Mouse (Mus musculus) neural tube, embryonic 15.5 days (tissue): ENCODE measurements at regions not wholly inside any gene's neighbourhood (a gene's known extent, or its start where the extent isn't known, plus 50 kb on each side); places are given as distances from the start of the nearest gene placed in this dataset.
A peak's percentile ranks its signal among the peaks of the same experiment; 100 is the strongest.

ENCODE experiments used
- ATAC-seq: fragments of 200-750 bp; cut with Nextera tagmentation; 2 replicates; pipeline ENCODE4 v1.8.0; 2017; ENCODE audit warnings: mild to moderate bottlenecking, moderate TSS enrichment, moderate library complexity; ENCODE audit not compliant: low FRiP score
- H3K27ac ChIP-seq: fragments of 300-500 bp; sonication (generic); replicated peaks from 2 replicates; pipeline ENCODE4 v1.5.1; 2015; ENCODE audit warnings: mild to moderate bottlenecking, inconsistent platforms
- H3K27me3 ChIP-seq: fragments of 300-500 bp; sonication (generic); replicated peaks from 2 replicates; pipeline ENCODE4 v1.6.1; 2015; ENCODE audit warnings: inconsistent platforms
- H3K36me3 ChIP-seq: fragments of 300-500 bp; sonication (generic); 2 replicates; pipeline ENCODE4 v1.6.1; 2015; ENCODE audit warnings: inconsistent platforms
- H3K4me1 ChIP-seq: fragments of 300-500 bp; sonication (generic); 2 replicates; pipeline ENCODE4 v1.6.1; 2015; ENCODE audit warnings: inconsistent platforms
- H3K4me2 ChIP-seq: fragments of 300-500 bp; sonication (generic); 2 replicates; pipeline ENCODE4 v1.6.1; 2015; ENCODE audit warnings: inconsistent platforms, mild to moderate bottlenecking, moderate library complexity
- H3K4me3 ChIP-seq: fragments of 300-500 bp; sonication (generic); replicated peaks from 2 replicates; pipeline ENCODE4 v1.5.1; 2015; ENCODE audit warnings: mild to moderate bottlenecking, inconsistent platforms
- H3K9ac ChIP-seq: fragments of 300-500 bp; sonication (generic); replicated peaks from 2 replicates; pipeline ENCODE4 v1.6.1; 2015; ENCODE audit warnings: mild to moderate bottlenecking, inconsistent platforms
- H3K9me3 ChIP-seq: fragments of 300-500 bp; sonication (generic); replicated peaks from 2 replicates; pipeline ENCODE4 v1.6.1; 2016; ENCODE audit warnings: inconsistent platforms
- WGBS: fragments of 180-500 bp; shearing (Covaris S2); methylation state at CpG from one replicate; pipeline ENCODE4 v1.1.7; 2015; ENCODE audit warnings: mixed read lengths; 5-methylcytosine and 5-hydroxymethylcytosine counted together

DNA sequence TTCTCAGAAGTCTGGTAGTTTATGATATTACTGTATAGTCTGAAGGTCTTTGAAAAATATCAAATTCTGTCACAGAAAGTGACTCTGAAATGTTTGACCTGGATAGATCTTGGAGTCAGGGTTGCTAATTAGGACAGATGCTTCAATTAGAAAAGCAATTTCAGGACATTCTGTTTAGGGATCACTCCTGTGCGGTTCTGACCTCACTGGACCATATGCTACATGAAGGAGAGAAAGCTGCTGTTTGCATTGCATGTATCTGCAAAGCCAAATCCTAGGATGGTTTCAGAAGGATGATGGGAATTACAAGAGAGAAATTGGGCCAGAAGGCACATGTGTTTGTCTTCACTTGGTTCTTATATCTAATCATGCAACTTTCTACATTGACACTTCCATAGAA is 312.2 kb upstream of the Sphkap start:
- no peaks in the 10 kb centered on the region for H3K4me1 ChIP-seq
- 95% methylated on average over 1 of the region's 1 CpGs for WGBS
- no peak overlapping the region for H3K27ac ChIP-seq
- no peak overlapping the region for H3K4me3 ChIP-seq
- H3K9me3 ChIP-seq = no peaks in the 10 kb centered on the region
- H3K9ac ChIP-seq = no peak overlapping the region
- no peak for ATAC-seq
- H3K36me3 ChIP-seq = no peaks in the 10 kb centered on the region
- no peaks in the 10 kb centered on the region for H3K27me3 ChIP-seq
- H3K4me2 ChIP-seq = no peak overlapping the region

DNA sequence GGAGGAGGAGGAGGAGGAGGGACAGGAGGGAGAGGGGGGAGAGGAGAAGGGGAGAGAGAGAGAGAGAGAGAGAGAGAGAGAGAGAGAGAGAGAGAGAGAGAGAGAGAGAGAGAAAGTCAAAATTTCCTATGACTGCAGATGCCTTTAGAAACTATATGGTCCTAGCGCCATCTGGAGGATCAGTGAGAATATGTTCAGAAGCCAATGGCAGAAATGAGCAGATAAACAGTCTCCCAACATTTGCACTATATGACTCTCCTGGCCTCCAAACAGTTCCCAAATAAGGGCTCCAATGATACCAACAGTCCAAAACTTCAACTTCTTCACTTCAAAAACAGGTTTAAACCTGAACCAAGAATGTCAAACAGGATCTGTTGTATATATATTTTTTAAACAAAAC is 309.1 kb upstream of the Sphkap start:
- H3K4me2 ChIP-seq = no peak overlapping the region
- no peaks in the 10 kb centered on the region for H3K4me1 ChIP-seq
- no peaks in the 10 kb centered on the region for H3K27me3 ChIP-seq
- no peak overlapping the region for H3K27ac ChIP-seq
- H3K9me3 ChIP-seq = no peaks in the 10 kb centered on the region
- H3K36me3 ChIP-seq = no peaks in the 10 kb centered on the region
- 0% methylated on average over 1 of the region's 1 CpGs for WGBS
- ATAC-seq = no peak
- H3K4me3 ChIP-seq = no peak overlapping the region
- H3K9ac ChIP-seq = no peak overlapping the region

DNA sequence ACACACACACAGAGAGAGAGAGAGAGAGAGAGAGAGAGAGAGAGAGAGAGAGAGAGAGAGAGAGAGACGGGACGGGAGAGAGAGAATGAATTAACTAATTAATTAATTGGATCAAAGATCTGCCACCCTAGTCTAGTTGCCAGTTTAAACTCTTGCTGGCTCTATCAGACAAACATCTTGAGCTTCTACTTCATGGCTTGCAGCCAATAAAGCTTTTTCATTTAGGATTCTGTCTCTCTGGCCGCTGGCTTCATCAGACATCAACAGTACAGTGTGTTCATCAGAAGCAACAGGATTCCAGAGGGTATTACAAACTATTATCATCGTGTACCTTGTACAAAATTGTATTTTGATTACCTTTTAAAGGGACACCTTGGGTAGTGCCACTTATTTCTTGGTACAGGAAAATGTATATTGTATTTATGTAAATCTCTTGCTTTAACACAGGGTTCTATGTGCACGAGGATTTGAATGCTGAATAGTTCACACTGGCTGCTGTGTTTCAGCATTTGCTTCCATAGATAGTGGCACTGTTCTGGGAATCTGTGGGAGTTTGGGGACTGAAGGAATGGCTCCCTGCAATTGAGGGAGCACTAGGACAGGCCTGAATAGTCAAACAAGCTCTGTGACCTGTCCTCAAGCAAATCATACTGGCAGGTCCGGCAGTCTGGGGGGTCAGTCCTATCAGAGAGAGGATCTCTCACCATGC is 293.9 kb upstream of the Sphkap start:
- Histone ChIP-seq H3K4me2 (no peak overlapping the region), H3K4me3 (no peak overlapping the region), H3K9ac (no peak overlapping the region), H3K27ac (no peak overlapping the region), H3K36me3 (no peaks in the 10 kb centered on the region), H3K9me3 (no peaks in the 10 kb centered on the region), H3K27me3 (no peaks in the 10 kb centered on the region), H3K4me1 (0 out of 2 replicates have a peak, but pooled peaks cover 4% of the 10 kb centered on the region)
- 74% methylated on average over 5 of the region's 6 CpGs for WGBS
- no peak for ATAC-seq

DNA sequence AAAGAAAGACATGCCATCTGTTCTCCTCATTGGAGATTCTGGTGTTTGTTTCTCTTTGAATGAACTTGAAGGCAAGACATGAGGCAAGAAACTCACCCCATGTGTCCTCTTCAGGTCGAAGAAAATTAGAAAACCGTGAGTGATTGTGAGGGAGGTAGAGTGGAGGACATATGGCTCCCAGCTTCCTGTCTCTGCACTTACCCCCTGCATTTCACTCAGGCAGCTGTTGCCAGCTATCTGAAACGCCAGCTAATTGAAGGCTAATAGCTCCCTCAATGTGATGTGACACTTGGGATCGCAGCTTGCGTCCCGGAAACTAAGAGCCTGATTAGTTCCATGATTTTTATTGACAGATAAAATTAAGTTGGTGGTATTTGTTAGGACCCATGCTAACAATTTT is 289.4 kb upstream of the Sphkap start:
- Histone ChIP-seq H3K4me2 (no peak overlapping the region), H3K4me1 (0 out of 2 replicates have a peak, but pooled peaks cover 4% of the 10 kb centered on the region), H3K9ac (no peak overlapping the region), H3K9me3 (no peaks in the 10 kb centered on the region), H3K36me3 (no peaks in the 10 kb centered on the region), H3K27ac (0 out of 2 replicates have a peak overlapping the region, but pooled peaks have one; percentile 35), H3K4me3 (no peak overlapping the region), H3K27me3 (no peaks in the 10 kb centered on the region)
- peak; percentile 86 for ATAC-seq
- 21% methylated on average over 6 of the region's 6 CpGs for WGBS

DNA sequence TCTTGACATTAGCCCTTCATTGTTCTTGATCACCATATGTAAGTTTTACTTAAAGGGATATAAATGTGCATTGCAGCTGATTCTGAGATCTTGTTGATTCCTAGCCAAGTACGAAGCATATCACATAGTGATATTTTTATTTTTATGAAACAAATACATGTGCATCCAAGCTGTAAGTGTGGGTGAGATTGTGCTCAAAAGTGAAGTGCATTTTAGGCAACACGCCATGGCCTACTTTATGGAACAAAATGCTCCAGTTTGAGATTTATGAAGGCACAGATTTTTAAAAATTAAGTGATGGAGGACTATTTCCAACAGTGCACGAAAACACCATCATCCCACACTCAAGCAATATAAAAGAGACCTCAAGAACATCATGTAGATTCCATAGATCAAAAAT is 277.2 kb upstream of the Sphkap start:
- no peak overlapping the region for H3K4me2 ChIP-seq
- 77% methylated on average over 3 of the region's 3 CpGs for WGBS
- H3K4me3 ChIP-seq = no peak overlapping the region
- H3K4me1 ChIP-seq = no peaks in the 10 kb centered on the region
- no peaks in the 10 kb centered on the region for H3K27me3 ChIP-seq
- H3K9me3 ChIP-seq = no peaks in the 10 kb centered on the region
- ATAC-seq = no peak
- no peak overlapping the region for H3K9ac ChIP-seq
- no peaks in the 10 kb centered on the region for H3K36me3 ChIP-seq
- no peak overlapping the region for H3K27ac ChIP-seq

DNA sequence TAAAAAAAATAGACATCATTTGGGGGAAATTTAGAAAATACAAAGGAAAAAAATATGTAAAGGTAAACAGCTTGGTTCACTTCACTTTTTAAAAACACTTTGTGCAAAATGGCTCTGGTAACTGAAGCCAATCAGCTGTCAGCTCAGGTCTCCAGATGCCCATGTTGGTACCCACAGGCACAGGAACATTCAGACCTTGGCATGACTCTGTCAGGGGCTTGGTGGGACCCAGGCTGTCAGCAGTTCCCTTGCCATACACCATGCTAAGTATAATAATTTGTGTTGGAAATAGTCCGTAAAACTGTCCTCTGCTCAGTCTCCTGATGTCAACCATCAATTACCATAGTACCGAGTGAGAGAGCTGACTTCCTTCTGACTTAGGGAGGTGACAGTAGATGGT is 257.3 kb upstream of the Sphkap start:
- H3K4me1 ChIP-seq = peaks cover 2% of the 10 kb centered on the region; the same call in 1 of the 2 replicates
- no peak overlapping the region for H3K4me3 ChIP-seq
- ATAC-seq = no peak
- no peak overlapping the region for H3K27ac ChIP-seq
- H3K4me2 ChIP-seq = no peak overlapping the region
- H3K9me3 ChIP-seq = no peaks in the 10 kb centered on the region
- H3K36me3 ChIP-seq = no peaks in the 10 kb centered on the region
- WGBS = 79% methylated on average over 2 of the region's 2 CpGs
- H3K27me3 ChIP-seq = no peaks in the 10 kb centered on the region
- H3K9ac ChIP-seq = no peak overlapping the region

DNA sequence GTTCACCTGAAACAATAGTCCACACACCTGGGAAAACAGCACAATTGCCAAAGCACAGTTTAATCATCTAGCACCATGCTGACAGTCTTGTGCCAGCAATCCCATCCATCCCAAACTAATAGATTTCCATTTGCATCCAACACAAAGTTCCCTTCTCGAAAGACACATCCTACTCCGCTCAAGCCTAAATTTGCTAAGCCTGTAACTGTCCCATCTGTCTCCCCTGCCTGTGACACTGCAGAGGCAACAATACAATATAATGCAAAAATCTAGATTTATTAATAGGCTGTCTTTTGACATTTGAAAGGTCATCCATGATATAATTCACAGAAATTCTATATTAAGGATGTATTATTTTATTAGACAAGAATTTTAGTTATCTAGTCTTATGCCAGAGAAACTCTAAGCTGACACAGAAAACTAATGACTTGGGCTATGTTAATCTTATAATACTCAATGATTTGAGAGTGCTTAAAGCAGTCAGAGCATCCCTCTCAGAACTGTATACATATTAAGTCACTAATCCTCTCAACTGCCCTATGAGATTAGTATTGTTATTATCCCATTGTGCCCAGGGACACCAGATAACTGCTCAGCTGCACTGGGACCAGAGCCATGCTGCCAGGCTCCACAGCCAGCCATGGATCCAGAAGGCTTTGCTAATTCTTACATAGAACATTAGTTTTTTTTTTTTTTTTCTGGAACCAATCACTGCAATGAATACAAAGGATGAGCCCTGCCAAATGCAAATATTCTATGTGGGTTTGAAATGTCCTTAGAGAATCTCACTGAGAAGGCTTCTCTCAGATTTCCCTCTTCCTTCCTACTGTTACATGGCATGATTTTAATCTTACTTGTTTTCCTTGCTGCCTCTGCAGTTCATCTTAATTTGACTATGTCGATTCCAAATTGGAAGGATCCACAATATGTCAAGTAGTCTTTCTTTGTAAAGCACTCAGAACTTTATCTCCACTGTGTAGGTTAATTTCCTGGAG is 254.1 kb upstream of the Sphkap start:
- H3K9ac ChIP-seq = no peak overlapping the region
- no peak overlapping the region for H3K4me2 ChIP-seq
- no peaks in the 10 kb centered on the region for H3K9me3 ChIP-seq
- WGBS = 78% methylated on average over 3 of the region's 3 CpGs
- H3K4me1 ChIP-seq = peaks cover 2% of the 10 kb centered on the region; the same call in 1 of the 2 replicates
- H3K27ac ChIP-seq = no peak overlapping the region
- no peak for ATAC-seq
- no peaks in the 10 kb centered on the region for H3K27me3 ChIP-seq
- no peak overlapping the region for H3K4me3 ChIP-seq
- no peaks in the 10 kb centered on the region for H3K36me3 ChIP-seq

DNA sequence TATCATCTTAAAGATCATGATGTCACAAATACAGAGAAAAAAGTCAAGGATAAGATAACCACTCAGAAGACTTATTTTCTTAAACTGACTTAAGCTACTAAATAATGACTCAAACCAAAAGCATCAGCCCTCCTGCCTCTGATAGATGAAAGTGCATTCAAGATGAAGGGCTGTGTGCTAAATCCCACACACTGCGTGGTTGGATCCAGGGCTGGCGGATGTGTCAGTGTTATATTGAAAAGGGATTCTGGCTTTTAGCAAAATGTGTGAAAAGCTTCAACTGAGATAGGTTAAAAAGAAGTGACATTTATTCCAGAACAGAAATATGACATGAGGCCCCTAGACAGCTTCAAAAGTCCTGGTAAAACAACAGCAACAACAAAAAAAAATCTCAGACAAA is 245.7 kb upstream of the Sphkap start:
- Histone ChIP-seq H3K36me3 (no peaks in the 10 kb centered on the region), H3K27ac (no peak overlapping the region), H3K4me2 (no peak overlapping the region), H3K4me3 (no peak overlapping the region), H3K4me1 (no peaks in the 10 kb centered on the region), H3K9ac (no peak overlapping the region), H3K9me3 (no peaks in the 10 kb centered on the region), H3K27me3 (no peaks in the 10 kb centered on the region)
- 90% methylated on average over 2 of the region's 2 CpGs for WGBS
- ATAC-seq = no peak

DNA sequence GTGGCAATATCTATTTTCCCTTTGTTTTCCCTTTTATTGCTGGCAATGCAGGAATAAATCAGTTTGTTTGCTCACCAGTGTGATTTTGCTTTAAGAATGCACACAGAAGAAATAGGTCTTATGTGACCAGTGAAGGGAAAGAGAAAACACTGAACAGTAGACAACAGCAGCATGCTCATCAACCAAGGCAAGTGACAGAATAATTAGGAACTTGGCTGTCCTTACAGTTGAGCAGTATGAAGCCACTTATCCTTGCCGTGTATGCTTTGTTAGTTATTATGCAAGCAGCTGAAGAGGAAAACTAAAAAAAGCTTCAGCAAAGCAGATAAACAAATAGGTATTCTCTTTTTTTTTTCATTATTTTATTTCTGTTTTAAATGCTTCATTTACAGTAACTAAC is 237.6 kb upstream of the Sphkap start:
- H3K36me3 ChIP-seq = no peaks in the 10 kb centered on the region
- no peak overlapping the region for H3K27ac ChIP-seq
- no peak overlapping the region for H3K9ac ChIP-seq
- H3K4me2 ChIP-seq = no peak overlapping the region
- H3K9me3 ChIP-seq = no peaks in the 10 kb centered on the region
- WGBS = 71% methylated on average over 1 of the region's 1 CpGs
- ATAC-seq = no peak
- H3K4me1 ChIP-seq = no peaks in the 10 kb centered on the region
- no peak overlapping the region for H3K4me3 ChIP-seq
- H3K27me3 ChIP-seq = no peaks in the 10 kb centered on the region

DNA sequence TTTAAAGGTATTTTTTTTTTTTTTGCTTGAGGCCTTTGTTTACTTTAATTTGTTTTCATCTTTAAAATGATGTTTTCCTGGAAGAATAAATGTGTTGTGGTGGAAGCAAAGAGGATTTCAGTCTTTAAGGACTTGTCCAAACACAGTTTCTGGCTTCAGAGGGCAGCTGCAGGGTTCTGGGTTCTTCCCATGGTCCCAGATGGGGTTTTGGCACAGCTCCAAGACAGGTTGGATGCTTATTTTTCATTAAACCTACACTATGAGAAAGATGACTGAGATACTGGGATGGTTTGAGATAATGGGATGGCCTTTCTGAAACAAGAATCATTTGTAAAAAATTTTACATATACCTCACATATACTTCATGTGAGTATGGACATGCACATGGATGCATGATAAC is 234.7 kb upstream of the Sphkap start:
- no peak overlapping the region for H3K9ac ChIP-seq
- no peaks in the 10 kb centered on the region for H3K27me3 ChIP-seq
- no peaks in the 10 kb centered on the region for H3K9me3 ChIP-seq
- ATAC-seq = no peak
- no peak overlapping the region for H3K4me2 ChIP-seq
- no peaks in the 10 kb centered on the region for H3K4me1 ChIP-seq
- no peaks in the 10 kb centered on the region for H3K36me3 ChIP-seq
- no peak overlapping the region for H3K4me3 ChIP-seq
- H3K27ac ChIP-seq = no peak overlapping the region

DNA sequence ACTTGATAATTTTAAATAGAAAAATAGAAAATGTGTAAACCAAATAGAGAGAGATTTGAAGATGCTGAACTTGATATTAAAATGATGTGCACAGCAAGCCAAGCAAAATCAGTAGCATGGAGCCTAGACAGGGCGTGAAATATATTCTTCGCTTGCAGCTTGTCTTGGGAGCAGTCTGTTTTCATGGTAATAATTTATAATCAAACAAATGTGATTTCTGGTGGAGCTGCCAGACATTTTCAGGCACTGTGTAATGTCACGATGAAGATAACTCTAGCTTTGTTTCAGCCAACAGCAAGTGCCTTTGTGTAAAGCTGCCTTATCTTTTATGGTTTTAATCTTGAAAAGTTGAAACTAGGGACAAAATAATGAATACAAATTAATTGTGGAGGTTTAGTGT is 228.1 kb upstream of the Sphkap start:
- H3K36me3 ChIP-seq = no peaks in the 10 kb centered on the region
- H3K27me3 ChIP-seq = no peaks in the 10 kb centered on the region
- H3K4me3 ChIP-seq = no peak overlapping the region
- no peak for ATAC-seq
- H3K27ac ChIP-seq = no peak overlapping the region
- H3K9me3 ChIP-seq = no peaks in the 10 kb centered on the region
- H3K4me2 ChIP-seq = no peak overlapping the region
- WGBS = 63% methylated on average over 3 of the region's 3 CpGs
- H3K9ac ChIP-seq = no peak overlapping the region
- peaks cover 10% of the 10 kb centered on the region; the same call in 1 of the 2 replicates for H3K4me1 ChIP-seq

DNA sequence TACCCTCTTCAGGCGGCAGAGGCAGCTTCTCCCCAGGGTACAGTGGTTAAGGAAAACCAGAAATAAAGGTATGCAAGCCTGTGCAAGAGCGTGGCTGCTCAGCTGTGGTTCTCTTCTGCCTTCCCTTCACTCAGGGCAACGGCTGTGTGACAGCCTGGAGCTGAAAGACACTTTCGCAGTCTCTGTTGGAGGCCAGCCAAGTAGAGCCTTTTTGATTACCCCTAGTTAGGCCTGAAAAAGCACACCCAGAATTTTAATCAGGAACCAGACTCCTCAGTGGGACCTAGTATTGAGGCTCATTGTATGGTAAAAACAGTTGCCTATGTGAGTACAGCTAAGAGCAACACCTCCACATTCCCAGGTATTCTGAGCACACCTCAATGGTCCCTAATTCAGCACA is 223.8 kb upstream of the Sphkap start:
- no peaks in the 10 kb centered on the region for H3K27me3 ChIP-seq
- no peak overlapping the region; the same call in 1 of the 2 replicates for H3K27ac ChIP-seq
- peaks cover 11% of the 10 kb centered on the region; the same call in 1 of the 2 replicates for H3K4me1 ChIP-seq
- ATAC-seq = peak; percentile 81
- no peaks in the 10 kb centered on the region for H3K36me3 ChIP-seq
- H3K9me3 ChIP-seq = no peaks in the 10 kb centered on the region
- WGBS = 21% methylated on average over 4 of the region's 4 CpGs
- H3K9ac ChIP-seq = no peak overlapping the region
- no peak overlapping the region for H3K4me3 ChIP-seq
- peak overlapping the region; percentile 20 for H3K4me2 ChIP-seq
